Mouse (Mus musculus) layer of hippocampus, postnatal 36 days (tissue): ENCODE results near the gene Nipbl. TPM values are rescaled to one million over a fixed set of nuclear protein-coding genes. Genes with fewer than 3 reads are reported as not detected.
A peak's percentile ranks its signal among the peaks of the same experiment; 100 is the strongest.
"Not testable (repeated sequence)": the region's sequence is repeated elsewhere in the genome, so short reads cannot be mapped to it uniquely, and the experiment has no call there.

Experiments used
- DNase-seq, 2 experiments: peaks; one replicate each; pipeline ENCODE4 v3.0.0; 2022
- total RNA-seq, 2 experiments: library from RNA; stranded (reverse); gene quantifications; 2 replicates each; pipeline ENCODE4 v1.2.3; 2021

The Nipbl gene
- total RNA-seq, 2 experiments from 2014 or later = 34.0 to 38.4 TPM

DNA sequence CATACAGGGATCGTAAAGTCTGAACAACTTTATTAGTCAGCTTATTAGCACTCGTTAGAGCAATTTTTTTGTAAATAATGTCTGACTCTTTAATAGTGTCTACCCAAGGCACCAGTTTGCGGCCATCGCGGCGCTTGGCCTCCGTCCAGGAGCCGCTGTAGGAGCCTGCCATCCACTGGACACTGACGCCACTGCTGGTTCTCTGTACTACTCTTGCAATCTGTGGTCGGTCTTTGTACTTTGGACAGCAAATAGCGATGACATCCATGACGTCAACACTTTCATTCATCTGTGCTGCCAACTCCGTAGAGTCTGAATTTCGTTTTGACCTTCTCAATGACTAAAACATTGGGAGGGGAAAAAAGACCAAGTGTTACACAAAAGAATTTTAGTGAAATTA lies 153.0 kb downstream of the Nipbl start:
- DNase-seq = no peak

DNA sequence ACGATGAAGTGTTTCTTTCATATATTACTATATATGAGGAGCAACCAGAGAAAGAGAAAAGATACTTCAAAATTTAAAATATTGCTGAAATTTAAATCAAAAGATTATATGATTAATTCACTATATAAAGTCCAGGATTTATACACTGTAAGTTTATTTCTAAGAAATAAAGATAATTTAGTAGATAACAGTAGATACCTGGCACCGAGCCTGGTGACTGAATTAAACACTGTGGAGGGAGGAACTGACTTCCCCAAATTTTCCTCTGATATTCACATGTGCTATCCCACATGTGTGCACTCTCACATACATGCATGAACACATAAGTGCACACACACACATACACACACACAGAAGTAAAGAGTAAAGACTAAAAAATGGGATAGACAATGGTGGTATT lies 162.1 kb downstream of the Nipbl start:
- DNase-seq = no peak

DNA sequence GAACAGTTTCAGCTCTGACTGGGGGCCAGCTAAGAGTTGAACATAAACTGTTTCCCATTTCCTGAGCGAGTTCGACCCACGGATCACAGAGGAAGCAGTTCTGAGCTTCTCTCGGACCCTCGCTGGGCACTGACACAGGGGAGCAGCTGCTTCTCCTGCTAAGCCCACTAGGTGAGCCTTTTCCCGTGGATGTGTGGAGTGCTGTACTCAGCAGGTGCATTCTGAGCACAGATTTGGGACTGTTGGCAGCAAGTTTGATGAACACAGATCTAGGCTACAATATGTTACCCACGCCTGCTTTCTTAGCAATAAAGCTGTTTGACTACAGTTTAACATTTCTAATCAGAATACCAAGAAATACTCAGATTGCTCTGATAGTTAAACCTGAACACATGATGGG lies 162.6 kb downstream of the Nipbl start:
- DNase-seq = peak in 1 of 2 experiments; percentile 21

GRCm38 (mm10) chr15:8279929-8280610 lies 164.2 kb downstream of the Nipbl start:
- DNase-seq = no peak

GRCm38 (mm10) chr15:8279320-8279779 lies 164.9 kb downstream of the Nipbl start:
- DNase-seq = no peak

GRCm38 (mm10) chr15:8277916-8278315 lies 166.3 kb downstream of the Nipbl start:
- not testable (repeated sequence) for DNase-seq

DNA sequence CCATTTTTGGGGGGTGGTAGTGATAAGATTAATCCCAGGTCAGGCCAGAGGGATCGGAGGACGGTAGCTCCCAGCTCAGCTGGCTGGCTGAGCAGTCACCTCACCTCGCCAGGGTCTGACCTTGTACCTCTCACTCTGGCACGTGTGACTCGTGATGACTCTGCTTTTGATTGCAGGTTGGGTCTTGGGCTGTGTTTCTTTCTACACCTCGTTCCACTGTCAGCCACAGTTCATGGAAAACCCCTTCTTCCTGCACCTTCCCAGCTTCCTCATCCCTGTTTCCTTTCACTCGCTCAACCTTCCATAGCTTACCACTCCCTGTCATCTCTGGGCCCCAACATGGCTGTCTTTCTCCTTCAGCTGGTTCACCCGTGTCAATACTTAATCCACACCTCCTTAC lies 172.3 kb downstream of the Nipbl start:
- DNase-seq = no peak

GRCm38 (mm10) chr15:8268231-8268630 lies 176.0 kb downstream of the Nipbl start:
- no peak for DNase-seq

DNA sequence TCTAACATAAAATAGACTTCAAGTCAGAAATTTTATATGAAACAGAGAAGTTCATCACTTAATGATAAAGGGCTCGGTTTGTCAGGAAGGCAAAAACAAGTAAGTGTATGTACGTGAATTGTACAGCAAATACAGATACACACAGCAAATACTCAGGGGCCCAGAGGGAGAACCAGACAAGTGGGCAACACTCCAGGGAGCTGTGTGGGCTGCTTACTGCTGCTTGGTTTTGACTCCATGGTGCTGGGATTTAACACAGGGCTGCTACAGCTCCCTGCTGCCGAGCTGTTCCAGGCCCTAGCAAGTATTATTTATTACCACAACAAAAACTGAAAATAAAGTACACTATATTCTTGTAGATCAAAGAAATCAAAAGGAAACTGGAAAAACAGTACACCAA lies 177.1 kb downstream of the Nipbl start:
- no peak for DNase-seq

- DNase-seq = no peak
Observed at GRCm38 (mm10) chr15:8265946-8266345, 178.3 kb downstream of the Nipbl start.

Other genes with a start within 250 kb of the Nipbl start
- not detected for gene Gm2310, start 75.5 kb upstream of the Nipbl start, total RNA-seq